Mouse (Mus musculus): ENCODE measurements around the gene A730046J19Rik. TPM values are rescaled to one million over a fixed set of nuclear protein-coding genes. Genes with fewer than 3 reads are reported as not detected.

The A730046J19Rik gene
- total RNA-seq (2021) = 1 to 10 TPM; 3.2 to 5.0 TPM
- long read RNA-seq, experiment 1 = 0 reads
- long read RNA-seq, experiment 2, full-length matches to known transcripts = 1 of 2 reads
- long read RNA-seq, experiment 2, partial matches to known transcripts = 1 of 2 reads
- long read RNA-seq, experiment 2, other reads (novel, unspliced or antisense) = 0 of 2 reads

DNA sequence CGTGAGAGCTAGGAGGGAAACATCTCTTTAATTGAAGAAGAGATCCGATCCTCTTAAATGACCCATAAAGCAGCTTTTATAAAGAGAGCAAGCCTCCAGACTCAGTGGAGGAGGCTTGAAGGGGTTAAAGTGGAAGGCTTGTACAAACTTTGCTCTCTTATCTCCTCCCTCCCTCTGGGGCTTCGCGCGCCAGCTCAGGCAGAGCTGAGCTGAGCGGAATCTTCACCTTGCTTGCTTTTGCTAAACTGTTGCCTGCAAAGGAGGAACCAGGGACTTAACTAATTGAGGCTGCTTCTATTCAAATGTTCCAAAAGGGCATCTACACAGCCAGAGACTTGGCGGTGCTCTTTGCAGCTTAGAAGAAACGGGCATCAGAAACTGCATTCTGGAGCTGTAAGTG, at the start of gene A730046J19Rik:
Gene A730046J19Rik, plus strand, starts transcription at position 173 of the 400 bp plus-strand sequence.
- no peak for DNase-seq (ENCODE audit: low spot score in 2 of 2)

DNA sequence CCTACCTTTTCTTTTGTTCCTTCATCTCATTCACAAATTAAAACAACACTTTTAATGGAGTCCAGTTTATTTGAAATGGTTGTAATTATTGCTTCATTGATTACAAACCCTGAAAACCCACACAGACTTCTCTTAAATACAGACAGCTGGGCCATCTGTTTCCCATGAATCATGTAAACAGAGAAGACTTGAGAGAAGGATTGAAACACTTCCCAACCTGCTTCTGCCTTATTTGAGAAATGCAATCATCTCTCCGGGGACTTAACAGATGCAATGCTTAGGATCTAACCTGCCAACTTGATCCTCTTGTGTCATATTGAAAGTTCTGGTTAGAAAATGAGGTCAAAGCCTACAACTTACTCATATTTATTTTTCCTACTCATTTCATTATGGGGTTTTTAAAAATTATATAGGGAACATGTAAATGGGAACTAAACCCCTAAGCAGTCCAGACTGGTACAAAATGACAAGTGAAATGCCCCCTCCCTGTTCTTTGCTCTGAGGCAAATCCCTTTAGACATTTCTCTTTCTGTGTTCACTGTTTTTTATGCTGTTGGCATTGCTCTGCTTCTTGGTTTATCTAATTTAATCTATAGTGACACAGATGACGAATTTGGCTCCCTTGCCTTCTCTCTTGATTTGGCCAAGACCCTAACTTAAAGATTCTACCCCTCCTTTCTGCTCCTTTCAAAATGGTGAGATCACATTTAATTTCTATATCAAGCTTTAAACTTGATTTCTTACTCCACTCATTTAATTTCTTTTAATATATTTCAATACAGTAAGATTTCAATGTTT, 48.7 kb upstream of the A730046J19Rik start:
- no peak for DNase-seq (ENCODE audit: low spot score in 2 of 2)

DNA sequence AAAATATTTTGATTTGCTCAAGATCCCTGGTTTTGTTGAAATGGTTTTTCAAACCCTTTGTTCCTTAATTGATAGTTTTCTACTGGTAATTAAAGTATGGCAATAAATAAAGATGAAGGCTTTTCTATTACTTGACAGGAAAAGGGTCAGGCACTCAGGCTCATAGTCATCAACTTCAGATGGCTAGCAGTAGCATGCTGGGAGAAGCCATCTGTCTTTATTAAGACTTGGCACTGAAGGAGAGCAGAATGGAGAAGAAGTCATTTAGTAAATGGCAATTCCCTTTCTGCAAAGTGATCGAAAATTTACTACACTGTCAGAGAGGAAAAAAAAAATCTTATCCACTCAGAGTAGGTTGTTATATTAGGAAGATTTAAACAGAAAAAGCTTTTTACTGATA, 17.2 kb upstream of the A730046J19Rik start:
- no peak for DNase-seq (ENCODE audit: low spot score in 2 of 2)

DNA sequence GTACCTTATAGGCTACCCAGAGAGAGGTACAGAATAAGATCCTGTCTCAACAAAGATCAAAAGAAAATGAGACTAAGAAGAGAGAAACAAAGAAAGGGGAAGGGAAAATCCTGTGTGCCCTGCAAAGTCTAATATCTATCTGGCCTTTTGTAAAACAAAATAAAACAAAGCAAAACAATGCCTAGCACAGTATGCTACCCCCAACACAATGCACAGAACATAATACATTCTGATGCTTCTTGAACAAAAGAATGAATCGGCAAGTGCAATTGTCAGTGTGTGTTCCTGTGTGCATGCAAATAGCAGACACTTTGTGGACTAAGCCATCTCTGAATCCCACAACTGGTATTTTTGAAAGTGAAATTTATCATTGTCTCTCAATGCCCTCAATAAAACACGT, 3.5 kb upstream of the A730046J19Rik start:
- no peak for DNase-seq (ENCODE audit: low spot score in 2 of 2)

DNA sequence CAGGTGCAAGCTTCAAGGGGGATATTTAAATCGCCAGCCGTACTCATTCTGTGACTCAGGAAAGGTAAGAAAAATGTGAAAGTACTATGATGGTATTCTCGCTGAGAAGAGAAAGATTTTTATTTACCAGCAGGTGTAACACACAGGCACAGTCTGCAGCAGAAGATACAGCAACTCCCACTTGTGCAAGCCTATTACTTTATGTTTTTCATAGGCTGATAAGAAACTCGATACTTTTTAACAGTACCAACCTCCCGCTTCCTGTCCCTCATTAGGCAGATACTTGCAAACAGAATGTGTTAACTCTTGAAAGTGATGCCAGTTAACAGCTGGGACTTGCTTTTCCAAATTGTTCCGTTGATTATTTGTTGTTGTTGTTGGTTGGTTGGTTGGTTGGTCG, 616 bp downstream of the A730046J19Rik start:
- DNase-seq (ENCODE audit: low spot score in 2 of 2) = no peak

DNA sequence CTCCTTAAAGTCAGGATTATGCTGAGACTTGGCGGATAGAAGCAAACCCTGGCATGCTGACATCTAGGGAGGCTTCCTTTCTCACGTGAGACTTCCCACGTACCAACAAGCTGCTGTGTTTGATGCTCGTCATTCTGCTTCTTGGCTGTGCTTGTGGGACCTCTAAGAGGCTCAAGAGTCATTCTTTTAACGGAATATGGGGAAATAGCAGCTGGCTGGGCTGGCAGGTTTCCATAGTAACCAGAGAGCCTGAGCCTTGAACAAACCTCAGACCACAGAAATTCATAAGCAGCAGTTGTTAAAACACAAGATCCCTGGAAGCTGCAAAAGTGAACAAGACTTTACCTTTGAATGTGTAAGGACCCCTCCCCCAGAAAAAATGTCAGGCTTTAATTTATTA, 9.4 kb downstream of the A730046J19Rik start:
- DNase-seq (ENCODE audit: low spot score in 2 of 2) = no peak

Other genes with a start within 250 kb of the A730046J19Rik start
- gene Dcx, start 220.4 kb upstream of the A730046J19Rik start, total RNA-seq (2021) = 10 to 100 TPM in 1 of 2 experiments, 1 to 10 TPM in 1; 8.7 to 13.4 TPM
- 10 to 100 TPM; 16.7 to 18.6 TPM for gene Alg13, start 164.1 kb downstream of the A730046J19Rik start, total RNA-seq (2021)